Mouse (Mus musculus) embryonic stem cell, embryonic (primary cell): ENCODE measurements around the gene Lctl.

Source experiments
- CTCF ChIA-PET, 4 experiments: fragments of 300-600 bp in 2 of 4; fragments of 350-600 bp in 2 of 4; sonication (Branson Sonifier 250); formaldehyde crosslinking; loops; one replicate each; lab custom pipeline; 2022; ENCODE audit warnings: inconsistent platforms in 2 of 4; lab: Charles Lee
- POLR2A ChIA-PET, 4 experiments: fragments of 300-600 bp in 2 of 4; fragments of 350-600 bp in 2 of 4; sonication (Branson Sonifier 250); formaldehyde crosslinking; loops; one replicate each; lab custom pipeline; 2022; ENCODE audit warnings: antibody characterized with exemption in 4 of 4, inconsistent platforms in 1 of 4; lab: Charles Lee

The Lctl gene

DNA sequence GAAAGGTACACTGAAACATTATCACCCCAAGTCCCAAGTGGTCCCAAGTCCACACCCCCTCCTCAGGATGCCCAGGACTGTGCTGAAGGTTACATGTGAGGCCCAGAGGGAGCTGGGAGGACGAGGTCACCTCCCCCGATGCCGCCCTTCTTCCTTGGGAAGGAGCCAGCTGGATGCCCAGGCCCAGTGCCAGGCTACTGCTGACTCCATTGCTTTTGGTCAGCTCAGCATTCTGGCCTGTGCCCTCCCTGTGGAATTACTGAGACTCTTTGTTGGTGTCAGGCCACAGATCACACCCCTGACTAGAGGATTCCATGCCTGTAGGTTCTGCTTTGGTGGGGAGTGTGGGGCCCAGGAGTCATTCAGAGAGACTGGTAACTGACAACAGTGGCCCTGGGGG, at the start of gene Lctl:
TSS of gene Lctl (plus strand) at position 272 of the 400 bp plus-strand sequence.
- ChIA-PET POLR2A (interaction anchor here in 3 of 4 experiments (0.6 to 1.8 kb wide), 13 partner anchors 13 to 219 kb away, joined by 3 to 10 read pairs (median 4); partner anchors contain the start of genes Map2k1 (in 1 of the 3), Rpl4 (in 1 of the 3) and Tipin (in 1 of the 3)), CTCF (interaction anchor here in 3 of 4 experiments (0.5 to 0.9 kb wide), 5 partner anchors 12 to 1494 kb away, joined by 3 to 17 read pairs (median 5); no protein-coding TSS in a partner anchor)

GRCm38 (mm10) chr9:64067787-64068186, 49.2 kb upstream of the Lctl start:
- CTCF ChIA-PET: interaction anchor here in 3 of 4 experiments (0.6 to 3.2 kb wide), 13 partner anchors 18 to 317 kb away, joined by 3 to 21 read pairs (median 4); partner anchors contain the start of gene Megf11 (in 1 of the 3)

GRCm38 (mm10) chr9:64068571-64068970, 48.4 kb upstream of the Lctl start:
- POLR2A ChIA-PET: interaction anchor here in 3 of 4 experiments (1.1 to 4.4 kb wide), 13 partner anchors 9 to 52 kb away, joined by 3 to 24 read pairs (median 4); partner anchors contain the start of gene Smad6 (in 1 of the 3)

More at GRCm38 (mm10) chr9:64067787-64068186, 49.2 kb upstream of the Lctl start:
- POLR2A ChIA-PET: interaction anchor here (1.1 to 4.4 kb wide), 16 partner anchors 9 to 51 kb away, joined by 3 to 24 read pairs (median 5); partner anchors contain the start of gene Smad6 (in 1 of the 4)

DNA sequence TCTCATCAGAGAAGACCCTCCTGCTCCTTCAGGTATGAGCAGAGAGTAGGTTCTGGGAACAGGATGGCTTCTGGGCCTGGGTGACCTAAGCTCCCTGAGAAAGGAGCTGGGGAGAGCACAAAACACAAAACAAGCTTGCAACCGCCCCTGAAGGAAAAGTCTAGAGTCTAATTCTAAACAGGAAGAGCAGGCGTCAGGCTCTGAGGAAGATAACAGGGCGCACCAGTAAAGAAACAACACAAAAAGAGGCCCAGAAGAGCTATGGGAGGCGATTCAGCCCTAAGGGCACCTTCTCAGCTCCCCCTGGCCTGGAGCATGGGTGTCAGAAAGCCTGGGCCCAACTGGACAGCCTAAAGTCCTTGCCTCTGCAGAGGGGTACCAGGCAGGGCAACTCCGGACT, 47.8 kb upstream of the Lctl start:
- CTCF ChIA-PET: interaction anchor here in 2 of 4 experiments (1.1 to 3.2 kb wide), 4 partner anchors 18 to 141 kb away, joined by 3 to 21 read pairs (median 5); no protein-coding TSS in a partner anchor
- POLR2A ChIA-PET: interaction anchor here in 3 of 4 experiments (1.1 to 4.4 kb wide), 10 partner anchors 9 to 46 kb away, joined by 3 to 24 read pairs (median 4); no protein-coding TSS in a partner anchor

More at GRCm38 (mm10) chr9:64068571-64068970, 48.4 kb upstream of the Lctl start:
- CTCF ChIA-PET: interaction anchor here in 2 of 4 experiments (1.1 to 3.2 kb wide), 7 partner anchors 19 to 159 kb away, joined by 3 to 21 read pairs (median 6); no protein-coding TSS in a partner anchor

DNA sequence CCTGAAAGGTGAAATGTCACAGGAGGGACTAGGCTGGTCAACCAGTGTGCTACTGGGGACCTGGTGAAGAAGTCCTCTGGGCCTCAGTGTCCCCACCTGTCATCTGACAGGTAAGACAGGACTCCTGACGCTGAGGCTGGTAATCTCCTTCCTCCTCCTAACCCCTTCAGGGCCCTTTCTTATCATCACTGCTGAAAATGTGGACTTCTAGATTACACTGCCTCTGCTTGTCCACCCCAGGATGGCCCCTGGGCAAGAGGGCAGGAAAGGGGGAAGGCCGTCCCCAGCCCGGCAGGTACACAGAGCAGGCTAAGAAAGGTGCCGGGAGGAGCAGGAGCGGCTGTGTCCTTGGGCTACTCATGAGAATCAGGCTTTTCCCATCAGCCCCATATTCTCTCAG, 46.3 kb upstream of the Lctl start:
- ChIA-PET CTCF (interaction anchor here in 1 of 4 experiments (0.6 kb wide), 1 partner anchor 45 kb away, joined by 3 read pairs; no protein-coding TSS in a partner anchor), POLR2A (interaction anchor here in 1 of 4 experiments (1.7 to 2.1 kb wide), 2 partner anchors 17 to 29 kb away, joined by 4 to 7 read pairs; no protein-coding TSS in a partner anchor)

DNA sequence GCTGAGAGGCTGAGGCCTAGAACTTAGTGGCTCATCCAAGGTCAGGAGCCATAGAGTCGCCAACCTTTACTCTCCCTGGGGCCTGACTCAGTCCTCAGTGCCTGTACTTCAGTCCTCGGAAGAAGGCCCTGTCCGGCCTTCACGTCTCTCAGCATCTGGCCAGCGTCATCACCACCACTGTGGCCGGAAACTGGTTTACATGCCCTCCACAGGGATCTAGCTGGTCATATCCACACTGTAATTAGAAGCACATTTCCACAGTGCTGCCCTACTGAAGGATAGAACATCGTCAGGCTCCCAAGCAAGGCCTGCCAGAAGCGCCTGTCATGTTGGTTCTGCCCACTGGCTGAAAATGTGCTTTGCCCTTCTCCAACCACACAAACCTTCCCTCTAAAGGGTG, 42.1 kb upstream of the Lctl start:
- ChIA-PET POLR2A (interaction anchor here in 2 of 4 experiments (1.3 to 1.6 kb wide), 2 partner anchors 12 to 52 kb away, joined by 3 read pairs; no protein-coding TSS in a partner anchor), CTCF (interaction anchor here in 1 of 4 experiments (1.1 kb wide), 1 partner anchor 12 kb away, joined by 3 read pairs; no protein-coding TSS in a partner anchor)

DNA sequence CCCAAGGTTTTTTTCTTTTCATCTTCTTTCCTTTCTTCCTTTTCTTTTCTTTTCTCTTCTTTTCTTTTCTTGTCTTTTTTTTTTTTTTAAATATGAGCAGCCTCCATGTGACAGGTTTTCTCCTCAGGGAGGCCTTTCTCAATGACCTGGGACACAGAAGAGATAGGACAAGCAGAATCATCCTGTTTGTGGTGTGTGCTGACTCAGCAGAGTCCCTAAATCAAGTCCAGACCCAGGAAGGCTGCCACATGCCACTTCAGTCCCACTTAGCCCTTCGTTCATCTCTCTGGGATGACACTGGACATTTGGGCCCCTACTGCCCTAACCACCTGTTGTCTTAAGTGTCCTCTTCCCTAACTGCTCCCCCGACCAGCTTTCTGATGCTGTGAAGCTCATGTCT, 40.5 kb upstream of the Lctl start:
- ChIA-PET POLR2A (interaction anchor here (0.6 to 2.9 kb wide), 7 partner anchors 10 to 483 kb away, joined by 3 to 10 read pairs (median 4); no protein-coding TSS in a partner anchor), CTCF (interaction anchor here in 1 of 4 experiments (1.0 to 1.9 kb wide), 3 partner anchors 51 to 167 kb away, joined by 3 to 8 read pairs (median 3); no protein-coding TSS in a partner anchor)

DNA sequence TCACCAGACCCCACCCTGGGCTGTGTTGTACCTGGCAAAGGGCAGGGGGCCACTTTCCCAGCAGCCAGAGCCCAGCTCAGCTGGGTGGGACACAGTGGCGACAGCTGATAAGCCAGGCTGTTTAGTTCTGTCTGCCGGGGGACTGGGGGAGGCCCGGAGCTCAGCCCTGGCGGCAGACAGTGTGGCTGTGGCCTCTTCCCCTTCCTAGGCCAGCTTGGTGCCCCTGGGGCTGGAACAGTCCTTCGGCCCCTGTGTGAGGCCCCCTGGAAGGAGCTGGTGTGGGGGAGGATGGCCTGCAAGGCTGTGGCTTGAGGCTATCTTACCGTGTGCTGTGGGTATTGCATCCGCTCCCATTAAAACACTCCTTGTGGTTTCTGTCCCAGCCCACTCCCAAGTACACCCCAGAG, 38.6 kb upstream of the Lctl start:
- POLR2A ChIA-PET: interaction anchor here in 3 of 4 experiments (0.5 to 3.3 kb wide), 13 partner anchors 9 to 190 kb away, joined by 3 to 12 read pairs (median 5); no protein-coding TSS in a partner anchor
- CTCF ChIA-PET: interaction anchor here in 3 of 4 experiments (0.5 to 1.9 kb wide), 7 partner anchors 9 to 123 kb away, joined by 3 to 11 read pairs (median 3); no protein-coding TSS in a partner anchor

DNA sequence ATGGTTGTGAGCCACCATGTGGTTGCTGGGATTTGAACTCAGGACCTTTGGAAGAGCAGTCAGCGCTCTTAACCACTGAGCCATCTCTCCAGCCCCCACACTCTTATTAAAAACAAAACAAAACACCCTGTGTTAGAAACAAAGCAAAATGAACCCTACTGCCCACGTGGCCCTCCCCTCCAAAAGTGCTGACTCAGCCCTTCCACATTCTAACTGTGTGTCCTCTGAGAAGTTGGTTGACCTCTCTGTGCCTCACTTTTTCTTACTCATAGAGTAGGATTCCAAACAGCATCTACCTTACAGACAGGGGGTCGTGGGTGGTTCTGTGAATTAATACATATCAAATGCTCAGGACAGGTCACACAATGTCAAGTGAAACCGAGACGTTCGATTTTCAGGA, 37.0 kb upstream of the Lctl start:
- CTCF ChIA-PET: interaction anchor here in 1 of 4 experiments (1.0 kb wide), 1 partner anchor 170 kb away, joined by 10 read pairs; no protein-coding TSS in a partner anchor

GRCm38 (mm10) chr9:64084231-64084630, 32.7 kb upstream of the Lctl start:
- ChIA-PET POLR2A (interaction anchor here in 3 of 4 experiments (0.6 to 2.4 kb wide), 9 partner anchors 19 to 1056 kb away, joined by 3 to 9 read pairs (median 5); no protein-coding TSS in a partner anchor), CTCF (interaction anchor here in 1 of 4 experiments (0.9 to 2.0 kb wide), 3 partner anchors 59 to 129 kb away, joined by 3 to 9 read pairs (median 3); no protein-coding TSS in a partner anchor)

More for the DNA sequence above, 37.0 kb upstream of the Lctl start:
- POLR2A ChIA-PET: interaction anchor here in 1 of 4 experiments (3.3 kb wide), 1 partner anchor 31 kb away, joined by 11 read pairs; no protein-coding TSS in a partner anchor

GRCm38 (mm10) chr9:64084661-64085399, 32.1 kb upstream of the Lctl start:
- CTCF ChIA-PET: interaction anchor here in 2 of 4 experiments (0.7 to 2.0 kb wide), 7 partner anchors 54 to 175 kb away, joined by 3 to 9 read pairs (median 4); no protein-coding TSS in a partner anchor
- POLR2A ChIA-PET: interaction anchor here in 3 of 4 experiments (0.6 to 2.4 kb wide), 9 partner anchors 17 to 1057 kb away, joined by 3 to 9 read pairs (median 5); no protein-coding TSS in a partner anchor

DNA sequence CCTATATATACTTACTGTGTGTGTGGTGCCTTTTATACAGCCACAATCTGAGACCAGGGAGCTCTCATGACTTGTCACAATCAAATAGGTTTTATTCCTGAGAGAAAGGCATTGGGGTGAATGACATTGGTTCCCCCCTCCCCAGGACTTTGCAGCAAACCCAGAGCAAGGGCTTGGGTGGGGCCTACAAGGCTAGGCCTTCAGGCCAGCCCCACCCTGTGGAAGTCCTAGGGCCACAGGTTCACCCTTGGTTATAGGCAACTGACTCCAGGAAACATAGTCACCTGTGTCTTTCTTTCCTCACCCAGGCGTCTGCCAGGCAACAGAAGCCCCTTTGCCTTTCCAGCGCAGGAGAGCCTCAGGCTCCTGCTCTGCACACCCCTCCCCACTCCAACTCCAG, 31.0 kb upstream of the Lctl start:
- ChIA-PET CTCF (interaction anchor here in 3 of 4 experiments (0.6 to 2.7 kb wide), 12 partner anchors 8 to 189 kb away, joined by 3 to 92 read pairs (median 7); partner anchors contain the start of gene Smad6 (in 2 of the 3)), POLR2A (interaction anchor here in 2 of 4 experiments (0.8 to 2.7 kb wide), 8 partner anchors 18 to 87 kb away, joined by 3 to 24 read pairs (median 3); partner anchors contain the start of genes Rpl4 (in 1 of the 2) and Smad6 (in 1 of the 2))

DNA sequence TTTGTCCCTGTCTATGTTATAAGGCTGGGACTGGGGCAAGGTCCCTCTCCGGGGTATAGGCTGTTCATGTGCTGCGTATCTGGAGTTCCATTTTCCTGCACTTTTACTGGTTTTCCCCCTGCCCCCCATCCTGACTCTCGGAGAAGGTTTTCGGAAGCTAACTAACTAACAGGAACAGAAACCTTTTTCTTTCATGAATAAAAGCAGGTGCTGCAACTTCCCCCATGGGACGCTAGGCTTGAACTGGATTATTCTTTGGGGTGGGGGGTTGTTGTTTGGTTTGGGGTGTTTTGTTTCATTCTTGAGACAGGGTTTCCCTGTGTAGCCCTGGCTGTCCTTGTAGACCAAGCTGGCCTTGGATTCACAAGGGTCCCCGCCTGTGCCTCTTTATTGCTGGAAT, 30.4 kb upstream of the Lctl start:
- ChIA-PET CTCF (interaction anchor here (0.6 to 2.7 kb wide), 49 partner anchors 9 to 192 kb away, joined by 3 to 92 read pairs (median 7); partner anchors contain the start of gene Smad6 (in 3 of the 4)), POLR2A (interaction anchor here (0.5 to 2.7 kb wide), 26 partner anchors 8 to 216 kb away, joined by 3 to 27 read pairs (median 5); partner anchors contain the start of genes Smad6 (in 2 of the 4) and Rpl4 (in 1 of the 4))

GRCm38 (mm10) chr9:64087461-64088235, 29.3 kb upstream of the Lctl start:
- POLR2A ChIA-PET: interaction anchor here (0.6 to 2.7 kb wide), 50 partner anchors 9 to 194 kb away, joined by 3 to 27 read pairs (median 4); partner anchors contain the start of genes Smad6 (in 2 of the 4), Rpl4 (in 1 of the 4) and Tipin (in 1 of the 4)
- CTCF ChIA-PET: interaction anchor here (0.5 to 2.7 kb wide), 127 partner anchors 8 to 1077 kb away, joined by 3 to 92 read pairs (median 4); partner anchors contain the start of genes Smad6 (in 3 of the 4) and Tipin (in 1 of the 4)

DNA sequence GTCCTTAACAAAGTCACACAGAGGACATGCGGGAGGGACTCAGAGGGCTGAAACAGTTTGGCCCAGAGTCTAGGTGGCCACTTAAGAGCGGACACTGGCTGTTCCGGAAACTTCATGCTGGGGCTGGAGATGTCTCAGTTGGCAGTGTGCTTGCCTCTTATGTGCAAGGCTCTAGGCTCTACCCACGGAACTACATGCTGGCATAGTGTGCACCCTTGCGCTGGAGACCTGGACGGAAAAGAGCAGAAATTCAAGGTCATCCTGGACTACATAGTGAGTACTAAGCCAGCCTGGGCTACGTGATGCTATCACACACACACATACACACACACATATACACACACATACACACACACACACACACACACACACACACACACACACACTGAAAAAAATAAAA, 28.6 kb upstream of the Lctl start:
- POLR2A ChIA-PET: interaction anchor here in 3 of 4 experiments (0.7 to 1.7 kb wide), 5 partner anchors 19 to 179 kb away, joined by 3 to 4 read pairs (median 3); no protein-coding TSS in a partner anchor

GRCm38 (mm10) chr9:64089004-64089403, 27.9 kb upstream of the Lctl start:
- POLR2A ChIA-PET: interaction anchor here in 3 of 4 experiments (0.7 to 1.7 kb wide), 6 partner anchors 20 to 179 kb away, joined by 3 to 4 read pairs (median 3); no protein-coding TSS in a partner anchor
- CTCF ChIA-PET: interaction anchor here in 2 of 4 experiments (0.8 to 1.2 kb wide), 3 partner anchors 64 to 183 kb away, joined by 3 to 7 read pairs (median 3); no protein-coding TSS in a partner anchor

More for the DNA sequence above, 28.6 kb upstream of the Lctl start:
- CTCF ChIA-PET: interaction anchor here in 2 of 4 experiments (1.2 to 2.7 kb wide), 3 partner anchors 13 to 63 kb away, joined by 6 to 37 read pairs (median 7); no protein-coding TSS in a partner anchor
